ENCODE assay signal across 14 mouse cellular contexts in the genomic region with DNA sequence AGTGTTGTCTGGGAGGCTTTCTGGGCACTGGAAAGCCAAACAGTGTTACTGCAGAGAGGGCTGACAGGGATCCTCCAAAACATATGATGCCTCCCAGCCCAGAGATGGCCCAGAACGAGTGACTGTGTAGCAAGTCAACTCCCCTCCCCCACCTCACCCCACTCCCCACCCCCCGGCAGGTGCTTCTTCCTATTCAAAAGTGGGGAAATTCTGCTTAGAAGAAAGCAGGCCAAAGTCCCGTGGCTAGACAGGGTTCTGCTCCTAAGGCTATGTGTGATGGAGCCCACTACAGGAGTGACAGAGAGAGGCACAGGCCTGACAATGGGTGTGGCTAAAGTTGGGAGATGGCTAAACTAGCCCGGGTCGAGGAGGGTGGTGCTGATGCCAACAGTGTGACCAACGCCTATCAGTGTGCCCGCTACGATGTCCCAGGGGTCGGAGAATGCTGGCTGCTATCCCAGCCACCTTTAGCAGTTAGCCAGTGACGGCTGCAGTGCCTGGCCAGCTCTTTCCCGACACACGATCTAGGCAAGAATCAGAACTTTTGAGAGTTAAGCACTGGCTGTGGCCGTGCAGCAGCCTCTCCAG. TPM values are rescaled to one million over a fixed set of nuclear protein-coding genes. Genes with fewer than 3 reads are reported as not detected.
A peak's percentile ranks its signal among the peaks of the same experiment; 100 is the strongest.
DNase-seq lines count a peak whose midpoint lies in the region; ATAC-seq lines count a peak whose summit lies in the region.
"Had no signal": no experiment of that assay in that cellular context is flagged by ENCODE, and none has a peak within 500 bp of the region (broad histone marks: within the 10 kb centered on the region; RNA-seq: fewer than 3 reads in every experiment).

No protein-coding gene starts in this region.

- 0 out of 2 replicates have a peak, but pooled peaks have one; percentile 36 for ATAC-seq in kidney, embryonic 15.5 days (replicated peaks; ENCODE audit: low FRiP score)
- ATAC-seq: hindbrain, postnatal 0 days had no signal

- WGBS in kidney, embryonic 15.5 days, result 52% methylated on average over 13 of the region's 13 CpGs

- H3K27me3 ChIP-seq in kidney, embryonic 15.5 days, result no peaks in the 10 kb centered on the region
- H3K27me3 ChIP-seq: embryonic facial prominence, embryonic 15.5 days; lung, embryonic 15.5 days had no signal

- H3K4me1 ChIP-seq in kidney, embryonic 15.5 days, result peaks cover 53% of the 10 kb centered on the region

- DNase-seq in adrenal gland, postnatal 10 days, result peak; percentile 76
- no peak for DNase-seq in adrenal gland, postnatal 4 days (ENCODE audit: low spot score in 2 of 2)
- DNase-seq in kidney, adult 18-20 months, result no peak
- peak; percentile 47 for DNase-seq in MN1 (ENCODE audit: low spot score)
- DNase-seq in heart, postnatal 10 days, result peak; percentile 82 to 89
- no peak for DNase-seq in right cerebral cortex, postnatal 36 days (ENCODE audit: low spot score in 2 of 2)
- DNase-seq in T-cell, adult 2 months (ENCODE audit: low spot score), result no peak
- DNase-seq: adrenal gland, adult 8-10 months; cerebellum, adult 9-10 months had no signal

- intact Hi-C loops in heart, postnatal 10 days (cut with DNase I), result no loop called here

- no peaks in the 10 kb centered on the region for H3K36me3 ChIP-seq in kidney, embryonic 15.5 days
- H3K36me3 ChIP-seq: embryonic facial prominence, embryonic 15.5 days; G1E; lung, embryonic 15.5 days had no signal

- no peaks in the 10 kb centered on the region for H3K9me3 ChIP-seq in kidney, embryonic 15.5 days (replicated peaks)
- H3K9me3 ChIP-seq: embryonic facial prominence, embryonic 15.5 days; G1E; lung, embryonic 15.5 days had no signal

- no peak overlapping the region for H3K4me2 ChIP-seq in kidney, embryonic 15.5 days
- H3K4me2 ChIP-seq: embryonic facial prominence, embryonic 15.5 days; lung, embryonic 15.5 days had no signal

- no peak overlapping the region for H3K4me3 ChIP-seq in kidney, embryonic 15.5 days (replicated peaks)
- H3K4me3 ChIP-seq: embryonic facial prominence, embryonic 15.5 days; lung, embryonic 15.5 days had no signal

- peak overlapping the region; percentile 41; the same call in 1 of the 2 replicates for H3K27ac ChIP-seq in kidney, embryonic 15.5 days
- H3K27ac ChIP-seq: embryonic facial prominence, embryonic 15.5 days; hindbrain, postnatal 0 days; lung, embryonic 15.5 days had no signal

- H3K9ac ChIP-seq in kidney, embryonic 15.5 days, result no peak overlapping the region
- H3K9ac ChIP-seq: embryonic facial prominence, embryonic 15.5 days; lung, embryonic 15.5 days had no signal

RNA-seq across cellular contexts. Expression of a gene that starts 52.2 kb away (rescaled TPM):
- total RNA-seq in adrenal gland, postnatal 10 days (2021), result 100 to 1,000 TPM; 277 to 282 TPM
- 10 to 100 TPM; 83.6 to 88.1 TPM for total RNA-seq in adrenal gland, postnatal 4 days (2021)
- polyA plus RNA-seq in kidney, embryonic 15.5 days (2015; fragmentation: Nextera tagmentation; extraction: Ambion mirVana), result 38.6 and 39.0 TPM in 2 replicates
- total RNA-seq in heart, postnatal 10 days (2021), result 100 to 1,000 TPM; 187 to 225 TPM

Comparison
In these comparisons a context has a peak if more than half of its experiments do, and no peak if none do; other contexts are left out.
1. DNase-seq: peak in adrenal gland, postnatal 10 days (single experiment), MN1 (single experiment) and heart, postnatal 10 days (2 of 2); none in adrenal gland, postnatal 4 days (0 of 2), kidney, adult 18-20 months (single experiment), right cerebral cortex, postnatal 36 days (0 of 2) and T-cell, adult 2 months (single experiment).